Mouse (Mus musculus) heart, embryonic 14.5 days (tissue): ENCODE measurements around the gene Cyp2ab1. TPM values are rescaled to one million over a fixed set of nuclear protein-coding genes. Genes with fewer than 3 reads are reported as not detected.
"Not testable (repeated sequence)": the region's sequence is repeated elsewhere in the genome, so short reads cannot be mapped to it uniquely, and the experiment has no call there.

Experiments used
- ATAC-seq: fragments of 200-750 bp; cut with Nextera tagmentation; 2 replicates; pipeline ENCODE4 v1.8.0; 2017; ENCODE audit warnings: low read depth, moderate TSS enrichment; ENCODE audit not compliant: insufficient number of reproducible peaks, insufficient read depth, low FRiP score
- H3K27ac ChIP-seq, 2 experiments: fragments of 200-500 bp in 1 of 2; fragments of 300-500 bp in 1 of 2; sonication (generic) in 1 of 2; replicated peaks in 1 of 2; 2 replicates each; pipeline ENCODE4 v1.5.1; 2012 to 2014; ENCODE audit warnings: low read depth in 2 of 2, low read length in 2 of 2, control low read depth in 1 of 2, mild to moderate bottlenecking in 1 of 2, mixed read lengths in 1 of 2; ENCODE audit not compliant: control insufficient read depth in 1 of 2, insufficient read depth in 1 of 2
- H3K27me3 ChIP-seq: fragments of 300-500 bp; sonication (generic); 2 replicates; pipeline ENCODE4 v1.6.1; 2014; ENCODE audit warnings: mild to moderate bottlenecking, low read length, control low read depth; ENCODE audit not compliant: control insufficient read depth, insufficient read depth
- H3K36me3 ChIP-seq: fragments of 300-500 bp; sonication (generic); 2 replicates; pipeline ENCODE4 v1.6.1; 2014; ENCODE audit warnings: mild to moderate bottlenecking, control low read depth, low read length, mixed read lengths; ENCODE audit not compliant: control insufficient read depth, insufficient read depth
- H3K4me1 ChIP-seq, 2 experiments: fragments of 200-500 bp in 1 of 2; fragments of 300-500 bp in 1 of 2; sonication (generic) in 1 of 2; 2 replicates each; pipeline ENCODE4 v1.6.1; 2012 to 2014; ENCODE audit warnings: low read length in 2 of 2, control low read depth in 1 of 2, mixed read lengths in 1 of 2; ENCODE audit not compliant: control insufficient read depth in 2 of 2, insufficient read depth in 2 of 2
- H3K4me2 ChIP-seq: fragments of 300-500 bp; sonication (generic); 2 replicates; pipeline ENCODE4 v1.6.1; 2014; ENCODE audit warnings: mild to moderate bottlenecking, low read length
- H3K4me3 ChIP-seq, 2 experiments: fragments of 200-500 bp in 1 of 2; fragments of 300-500 bp in 1 of 2; sonication (generic) in 1 of 2; 2 replicates each; pipeline ENCODE4 v1.5.1; 2012 to 2014; ENCODE audit warnings: low read length in 2 of 2, mild to moderate bottlenecking in 2 of 2, control low read depth in 1 of 2, low read depth in 1 of 2, moderate library complexity in 1 of 2; ENCODE audit not compliant: control insufficient read depth in 1 of 2, insufficient read depth in 1 of 2
- H3K9ac ChIP-seq: fragments of 300-500 bp; sonication (generic); 2 replicates; pipeline ENCODE4 v1.6.1; 2014; ENCODE audit warnings: mild to moderate bottlenecking, low read length
- H3K9me3 ChIP-seq: fragments of 300-500 bp; sonication (generic); 2 replicates; pipeline ENCODE4 v1.6.1; 2016; ENCODE audit warnings: low read length, control low read depth; ENCODE audit not compliant: control insufficient read depth
- WGBS: fragments of 180-500 bp; shearing (Covaris S2); extraction: QIAGEN DNeasy Blood & Tissue Kit; methylation state at CpG from one replicate; pipeline ENCODE4 v1.1.7; 2014; 5-methylcytosine and 5-hydroxymethylcytosine counted together
- polyA plus RNA-seq: library from polyadenylated mRNA; unstranded; fragments of >200 nt; fragmentation: Nextera tagmentation; extraction: Ambion mirVana; gene quantifications from 2 replicates; pipeline ENCODE4 v1.2.1, GENCODE M21; 2014

Gene Cyp2ab1
- polyA plus RNA-seq = not detected in 2 replicates

DNA sequence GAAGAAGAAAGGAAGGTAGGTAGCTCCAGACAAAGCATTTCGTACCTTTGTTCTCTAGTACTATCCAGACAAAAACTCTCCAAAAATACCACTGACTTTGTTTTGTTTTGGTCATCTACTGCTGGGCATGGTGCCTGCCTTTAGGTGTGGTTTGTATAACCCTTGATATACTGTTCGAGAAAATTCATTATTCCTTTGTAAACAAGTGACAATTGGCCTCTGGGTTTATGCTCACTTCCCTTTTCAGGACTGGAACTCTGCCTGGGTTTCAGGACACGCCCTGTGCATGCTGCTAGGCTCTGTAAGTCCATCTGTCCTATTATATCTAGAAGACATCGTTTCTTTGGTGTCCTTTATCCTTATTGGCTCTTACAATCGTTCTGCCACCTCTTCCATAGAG, at the start of gene Cyp2ab1:
Gene Cyp2ab1, minus strand, starts transcription at position 119 of the 400 bp plus-strand sequence.
- Histone ChIP-seq H3K27me3 (no peaks in the 10 kb centered on the region), H3K36me3 (peaks cover 13% of the 10 kb centered on the region), H3K9me3 (no peaks in the 10 kb centered on the region), H3K9ac (no peak within 1 kb of the TSS), H3K27ac (peak within 1 kb of the TSS in 1 of 2 experiments; percentile 8; a peak in 1 of 4 replicates), H3K4me3 (no peak within 1 kb of the TSS), H3K4me2 (no peak within 1 kb of the TSS), H3K4me1 (no peaks in the 10 kb centered on the region)
- 65% methylated on average over 5 of the region's 5 CpGs for WGBS
- ATAC-seq = no peak

DNA sequence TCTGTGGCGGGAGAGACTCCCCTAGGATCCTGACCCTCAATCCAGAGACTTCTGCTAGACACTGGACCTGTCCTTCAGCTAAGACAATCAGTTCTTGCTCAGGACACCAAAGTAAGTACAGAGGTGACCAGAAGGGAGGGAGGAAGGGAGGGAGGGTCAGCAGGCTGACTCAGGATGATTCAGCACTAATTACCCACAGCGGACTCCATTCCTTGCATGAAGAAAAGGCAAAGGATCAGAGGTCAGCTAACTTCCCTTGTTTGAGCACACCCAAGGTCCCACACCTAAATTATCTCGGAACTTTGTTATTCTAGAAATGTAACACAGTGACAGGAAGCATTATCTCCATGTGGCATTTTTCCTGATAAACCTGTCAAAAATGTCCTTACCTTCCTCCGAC, 46.5 kb upstream of the Cyp2ab1 start:
- H3K27ac ChIP-seq = no peak overlapping the region
- H3K4me2 ChIP-seq = no peak overlapping the region
- H3K4me3 ChIP-seq = no peak overlapping the region
- peaks cover 88% of the 10 kb centered on the region for H3K36me3 ChIP-seq
- H3K27me3 ChIP-seq = no peaks in the 10 kb centered on the region
- 38% methylated on average over 4 of the region's 4 CpGs for WGBS
- no peak overlapping the region for H3K9ac ChIP-seq
- no peaks in the 10 kb centered on the region; a peak in 1 of 4 replicates for H3K4me1 ChIP-seq
- no peaks in the 10 kb centered on the region for H3K9me3 ChIP-seq
- no peak for ATAC-seq

DNA sequence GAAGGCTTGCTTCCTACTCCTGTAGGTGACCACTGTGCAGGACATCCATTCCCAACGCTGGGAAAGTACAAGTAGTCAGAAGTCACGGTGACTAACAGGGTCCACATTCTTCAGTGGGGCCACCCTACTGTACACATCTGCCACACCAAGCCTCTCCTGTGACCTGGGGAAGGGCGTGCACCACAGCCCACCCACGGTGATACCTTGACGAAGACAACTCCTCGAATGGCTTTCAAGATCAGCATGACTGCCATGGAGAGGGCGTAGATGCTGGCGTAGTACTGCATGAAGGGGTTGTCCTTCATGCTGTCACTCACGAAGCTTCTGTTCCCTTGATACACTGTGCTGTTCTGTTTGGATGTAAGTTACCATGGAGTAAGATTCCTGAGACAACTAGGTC, 43.0 kb upstream of the Cyp2ab1 start:
- Histone ChIP-seq H3K9me3 (no peaks in the 10 kb centered on the region), H3K36me3 (peaks cover 92% of the 10 kb centered on the region), H3K4me2 (no peak overlapping the region), H3K27ac (no peak overlapping the region), H3K4me3 (no peak overlapping the region), H3K27me3 (no peaks in the 10 kb centered on the region), H3K4me1 (no peaks in the 10 kb centered on the region; a peak in 1 of 4 replicates), H3K9ac (no peak overlapping the region)
- no peak for ATAC-seq
- 79% methylated on average over 9 of the region's 9 CpGs for WGBS

DNA sequence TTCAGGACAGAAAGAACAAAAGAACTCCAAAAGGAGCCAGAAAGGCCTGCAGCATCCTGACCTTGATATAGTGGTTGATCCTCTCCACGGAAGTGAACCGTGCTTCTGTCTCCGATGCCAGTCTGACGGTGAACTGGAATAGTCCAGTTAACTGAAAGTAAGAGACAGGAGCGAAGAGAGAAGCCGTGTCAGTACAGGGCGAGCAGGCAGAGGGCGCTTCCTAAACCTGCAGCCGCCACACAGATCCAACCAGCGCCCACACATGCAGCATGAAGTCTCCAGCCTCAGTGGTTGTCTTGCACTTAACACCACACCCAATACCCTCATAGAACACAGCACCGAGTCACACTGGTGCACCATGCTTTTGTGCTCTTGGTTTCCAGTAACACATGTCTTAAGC, 36.9 kb upstream of the Cyp2ab1 start:
- Histone ChIP-seq H3K9ac (no peak overlapping the region), H3K4me2 (no peak overlapping the region), H3K4me1 (no peaks in the 10 kb centered on the region), H3K9me3 (no peaks in the 10 kb centered on the region), H3K36me3 (peaks cover 95% of the 10 kb centered on the region), H3K27ac (no peak overlapping the region), H3K4me3 (no peak overlapping the region), H3K27me3 (no peaks in the 10 kb centered on the region)
- 88% methylated on average over 11 of the region's 11 CpGs for WGBS
- no peak for ATAC-seq

DNA sequence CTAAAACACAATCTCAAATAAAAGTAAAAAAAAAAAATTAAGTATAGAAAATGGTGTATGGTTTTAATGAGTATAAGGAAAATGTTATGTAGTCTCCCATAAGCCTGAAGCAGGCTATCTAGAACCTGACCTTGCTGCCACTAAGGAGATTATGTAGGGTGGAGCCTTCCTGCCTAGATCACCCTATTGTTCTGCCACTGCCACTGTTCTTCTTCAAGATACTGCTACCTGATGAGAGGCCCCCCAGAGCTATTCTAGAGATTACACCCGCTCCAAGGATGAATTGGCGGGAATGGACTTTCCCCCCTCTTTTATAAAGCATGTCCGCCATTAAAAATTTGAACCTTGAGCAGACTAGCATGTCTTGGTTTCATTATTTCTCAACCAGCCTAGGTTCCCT, 36.3 kb upstream of the Cyp2ab1 start:
- H3K4me3 ChIP-seq, H3K9ac ChIP-seq, H3K27me3 ChIP-seq, H3K4me1 ChIP-seq, H3K4me2 ChIP-seq, H3K27ac ChIP-seq, ATAC-seq, H3K9me3 ChIP-seq: not testable (repeated sequence)
- 87% methylated on average over 3 of the region's 3 CpGs for WGBS
- peaks cover 94% of the 10 kb centered on the region for H3K36me3 ChIP-seq

DNA sequence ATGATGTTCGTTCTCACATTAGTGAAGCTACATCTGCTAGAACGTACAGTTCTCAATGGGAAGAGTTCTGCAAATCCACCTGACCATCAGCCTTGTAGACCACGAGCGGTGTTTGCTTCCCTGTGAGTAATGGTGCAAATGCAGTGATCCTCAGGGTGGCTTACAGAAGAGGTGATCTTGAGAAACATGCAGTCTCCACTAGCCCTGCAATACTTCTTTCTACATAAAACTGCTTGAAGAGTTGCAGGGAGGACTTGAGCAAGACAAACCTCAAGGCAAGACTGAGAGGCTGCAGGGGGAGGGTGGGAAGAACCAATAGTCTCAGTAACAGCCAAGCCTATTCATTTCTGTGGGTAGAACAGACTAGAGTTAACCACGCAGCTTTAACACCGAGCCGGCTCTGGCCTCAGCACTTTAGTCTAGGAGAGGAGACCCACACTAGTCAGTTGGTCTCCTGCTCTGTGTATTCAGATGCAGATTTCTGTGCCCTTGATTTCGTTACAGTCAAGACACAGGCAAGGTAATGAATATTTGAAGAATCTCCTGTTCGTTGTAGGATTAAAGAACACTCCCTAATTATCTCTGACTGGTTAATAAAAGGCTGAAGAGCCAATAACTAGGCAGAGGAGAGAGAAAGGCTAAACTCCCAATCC, 34.6 kb upstream of the Cyp2ab1 start:
- no peak overlapping the region for H3K4me2 ChIP-seq
- H3K27ac ChIP-seq = no peak overlapping the region
- H3K36me3 ChIP-seq = peaks cover 92% of the 10 kb centered on the region
- no peaks in the 10 kb centered on the region for H3K27me3 ChIP-seq
- ATAC-seq = no peak
- 86% methylated on average over 9 of the region's 9 CpGs for WGBS
- no peak overlapping the region for H3K9ac ChIP-seq
- H3K4me1 ChIP-seq = no peaks in the 10 kb centered on the region
- H3K9me3 ChIP-seq = no peaks in the 10 kb centered on the region
- no peak overlapping the region for H3K4me3 ChIP-seq

DNA sequence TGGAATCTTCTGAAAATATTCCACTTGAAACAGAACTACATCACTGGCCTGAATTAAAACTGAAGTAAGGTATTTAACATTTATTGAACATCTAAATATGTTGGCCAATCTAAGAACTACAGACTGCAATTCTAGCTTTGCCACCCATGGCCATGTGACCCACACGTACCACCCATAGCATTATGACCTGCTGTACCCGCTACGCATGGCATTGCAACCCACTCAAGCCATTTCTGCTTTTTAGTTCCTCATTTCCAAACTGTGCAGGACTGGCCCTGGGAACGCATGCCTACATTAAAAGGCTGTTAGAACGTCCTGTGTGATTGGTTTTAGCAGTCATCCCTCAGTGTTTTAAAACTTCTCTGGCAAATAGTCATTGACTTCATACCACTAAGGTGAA, 32.6 kb upstream of the Cyp2ab1 start:
- Histone ChIP-seq H3K9ac (no peak overlapping the region), H3K9me3 (no peaks in the 10 kb centered on the region), H3K27ac (no peak overlapping the region), H3K36me3 (peaks cover 89% of the 10 kb centered on the region), H3K4me2 (no peak overlapping the region), H3K4me1 (no peaks in the 10 kb centered on the region), H3K4me3 (no peak overlapping the region), H3K27me3 (no peaks in the 10 kb centered on the region)
- ATAC-seq = no peak
- 95% methylated on average over 5 of the region's 5 CpGs for WGBS

DNA sequence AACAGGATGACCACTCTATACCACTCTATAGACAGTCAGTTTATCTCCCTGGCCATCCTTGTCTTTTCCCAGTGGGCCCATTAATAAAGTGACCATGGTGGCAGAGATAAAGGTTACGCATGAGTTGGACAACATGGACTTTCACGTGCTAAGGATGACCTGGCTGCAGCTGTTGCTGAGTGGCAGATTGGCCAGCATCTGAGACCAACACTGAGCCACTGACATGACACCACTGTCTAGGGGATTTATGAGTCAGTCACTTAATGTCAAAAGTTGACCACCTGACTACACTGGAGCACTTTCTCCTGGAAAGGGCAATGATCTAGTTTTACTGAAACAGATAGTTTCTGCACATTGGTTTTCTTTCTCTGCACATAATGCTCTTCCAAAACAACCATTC, 29.6 kb upstream of the Cyp2ab1 start:
- ATAC-seq = no peak
- H3K27ac ChIP-seq = no peak overlapping the region
- no peak overlapping the region for H3K4me3 ChIP-seq
- no peak overlapping the region for H3K4me2 ChIP-seq
- H3K9ac ChIP-seq = no peak overlapping the region
- no peaks in the 10 kb centered on the region for H3K27me3 ChIP-seq
- peaks cover 80% of the 10 kb centered on the region for H3K36me3 ChIP-seq
- H3K4me1 ChIP-seq = no peaks in the 10 kb centered on the region
- WGBS = 85% methylated on average over 2 of the region's 2 CpGs
- no peaks in the 10 kb centered on the region for H3K9me3 ChIP-seq
